Comparison of ENCODE assay signal across 9 mouse cellular contexts in genomic region chr5:112182775-112183174, GRCm38 (mm10).
A peak's percentile ranks its signal among the peaks of the same experiment; 100 is the strongest.
DNase-seq lines count a peak whose midpoint lies in the region; ATAC-seq lines count a peak whose summit lies in the region.
"Had no signal": no experiment of that assay in that cellular context is flagged by ENCODE, and none has a peak within 500 bp of the region (broad histone marks: within the 10 kb centered on the region; RNA-seq: fewer than 3 reads in every experiment).

No protein-coding gene starts in this region.

- intact Hi-C loops in gastrocnemius, postnatal 36 days (cut with DNase I), result no loop called here
- intact Hi-C loops in left cerebral cortex, postnatal 4 days (cut with DNase I), result no loop called here

- H3K27ac ChIP-seq in midbrain, embryonic 11.5 days (ENCODE audit: low read depth, low read length), result no peak overlapping the region; the same call in 1 of the 2 replicates
- no peak overlapping the region for H3K27ac ChIP-seq in midbrain, embryonic 13.5 days
- H3K27ac ChIP-seq: heart, embryonic 13.5 days had no signal

- H3K27me3 ChIP-seq in midbrain, embryonic 11.5 days (ENCODE audit: control insufficient read depth, insufficient read depth, low read length), result no peaks in the 10 kb centered on the region
- no peaks in the 10 kb centered on the region for H3K27me3 ChIP-seq in midbrain, embryonic 13.5 days

- no peak overlapping the region for H3K4me2 ChIP-seq in midbrain, embryonic 11.5 days
- no peak overlapping the region for H3K4me2 ChIP-seq in midbrain, embryonic 13.5 days (replicated peaks)
- H3K4me2 ChIP-seq: heart, embryonic 13.5 days had no signal

- H3K9ac ChIP-seq in midbrain, embryonic 11.5 days (ENCODE audit: low read length), result no peak overlapping the region
- no peak overlapping the region for H3K9ac ChIP-seq in midbrain, embryonic 13.5 days (replicated peaks)
- H3K9ac ChIP-seq: heart, embryonic 13.5 days had no signal

- no peaks in the 10 kb centered on the region for H3K9me3 ChIP-seq in midbrain, embryonic 11.5 days (ENCODE audit: control insufficient read depth, low read length)
- H3K9me3 ChIP-seq in midbrain, embryonic 13.5 days, result no peaks in the 10 kb centered on the region
- H3K9me3 ChIP-seq: heart, embryonic 13.5 days had no signal

- no peak overlapping the region for H3K4me3 ChIP-seq in midbrain, embryonic 11.5 days (ENCODE audit: low read depth, low read length)
- no peak overlapping the region for H3K4me3 ChIP-seq in midbrain, embryonic 13.5 days (replicated peaks)
- H3K4me3 ChIP-seq: heart, embryonic 13.5 days had no signal

- WGBS in midbrain, embryonic 11.5 days, result 43% methylated on average over 8 of the region's 8 CpGs
- WGBS in midbrain, embryonic 13.5 days, result 35% methylated on average over 8 of the region's 8 CpGs

- peak; percentile 21 for DNase-seq in gastrocnemius, adult 18-20 months (ENCODE audit: low spot score)
- DNase-seq in gastrocnemius, postnatal 36 days, result no peak
- peak; percentile 95 for DNase-seq in midbrain, embryonic 11.5 days (ENCODE audit: low spot score, missing footprints)
- peak; percentile 33 for DNase-seq in brain, adult 2 months (ENCODE audit: low read depth, low spot score)
- peak; percentile 43 for DNase-seq in left cerebral cortex, postnatal 4 days
- DNase-seq in thymus, postnatal 10 days (ENCODE audit: low spot score in 2 of 2), result peak; percentile 4 to 29
- DNase-seq in heart, adult 8-10 months (ENCODE audit: low spot score), result no peak

- H3K4me1 ChIP-seq in midbrain, embryonic 11.5 days (ENCODE audit: control insufficient read depth, insufficient read depth, low read length), result peaks cover 8% of the 10 kb centered on the region
- H3K4me1 ChIP-seq in midbrain, embryonic 13.5 days (replicated peaks), result peaks cover 11% of the 10 kb centered on the region

- ATAC-seq in midbrain, embryonic 11.5 days (ENCODE audit: low FRiP score), result no peak
- ATAC-seq in midbrain, embryonic 13.5 days, result no peak

- H3K36me3 ChIP-seq in midbrain, embryonic 11.5 days (ENCODE audit: control insufficient read depth, insufficient read depth, low read length), result no peaks in the 10 kb centered on the region
- H3K36me3 ChIP-seq in midbrain, embryonic 13.5 days, result no peaks in the 10 kb centered on the region
- H3K36me3 ChIP-seq: heart, embryonic 13.5 days had no signal

Comparison
In these comparisons a context has a peak if more than half of its experiments do, and no peak if none do; other contexts are left out.
1. DNase-seq: peak in gastrocnemius, adult 18-20 months (single experiment), midbrain, embryonic 11.5 days (single experiment), brain, adult 2 months (single experiment), left cerebral cortex, postnatal 4 days (single experiment) and thymus, postnatal 10 days (2 of 2); none in gastrocnemius, postnatal 36 days (0 of 2) and heart, adult 8-10 months (single experiment).